Mouse (Mus musculus) limb, embryonic 12.5 days (tissue): ENCODE measurements at regions not wholly inside any gene's neighbourhood (a gene's known extent, or its start where the extent isn't known, plus 50 kb on each side); places are given as distances from the start of the nearest gene placed in this dataset.

ENCODE experiments used
- ATAC-seq: fragments of 200-750 bp; cut with Nextera tagmentation; 2 replicates; pipeline ENCODE4 v1.8.0; 2017; ENCODE audit warnings: low read depth, moderate TSS enrichment; ENCODE audit not compliant: insufficient number of reproducible peaks, insufficient read depth, low FRiP score, low TSS enrichment
- H3K27ac ChIP-seq: fragments of 300-500 bp; sonication (generic); 2 replicates; pipeline ENCODE4 v1.5.1; 2016; ENCODE audit warnings: mild to moderate bottlenecking, moderate library complexity
- H3K27me3 ChIP-seq: fragments of 300-500 bp; sonication (generic); 2 replicates; pipeline ENCODE4 v1.6.1; 2016; ENCODE audit warnings: mild to moderate bottlenecking, moderate library complexity
- H3K36me3 ChIP-seq: fragments of 300-500 bp; sonication (generic); 2 replicates; pipeline ENCODE4 v1.6.1; 2016; ENCODE audit warnings: mild to moderate bottlenecking, moderate library complexity
- H3K4me1 ChIP-seq: fragments of 300-500 bp; sonication (generic); replicated peaks from 2 replicates; pipeline ENCODE4 v1.6.1; 2016
- H3K4me2 ChIP-seq: fragments of 300-500 bp; sonication (generic); 2 replicates; pipeline ENCODE4 v1.6.1; 2016; ENCODE audit warnings: mild to moderate bottlenecking, moderate library complexity
- H3K4me3 ChIP-seq: fragments of 300-500 bp; sonication (generic); replicated peaks from 2 replicates; pipeline ENCODE4 v1.5.1; 2016; ENCODE audit warnings: mild to moderate bottlenecking
- H3K9ac ChIP-seq: fragments of 300-500 bp; sonication (generic); replicated peaks from 2 replicates; pipeline ENCODE4 v1.6.1; 2016; ENCODE audit warnings: mild to moderate bottlenecking, moderate library complexity
- H3K9me3 ChIP-seq: fragments of 300-500 bp; sonication (generic); 2 replicates; pipeline ENCODE4 v1.6.1; 2016; ENCODE audit warnings: mild to moderate bottlenecking, moderate library complexity
- WGBS: fragments of 180-500 bp; shearing (Covaris S2); methylation state at CpG from one replicate; pipeline ENCODE4 v1.1.7; 2016; 5-methylcytosine and 5-hydroxymethylcytosine counted together

- H3K36me3 ChIP-seq, result no peaks in the 10 kb centered on the region
- peak overlapping the region; percentile 75 for H3K27ac ChIP-seq
- WGBS, result 54% methylated on average over 7 of the region's 7 CpGs
- no peak overlapping the region for H3K9ac ChIP-seq
- H3K9me3 ChIP-seq, result no peaks in the 10 kb centered on the region
- peaks cover 38% of the 10 kb centered on the region for H3K4me1 ChIP-seq
- no peak for ATAC-seq
- H3K4me3 ChIP-seq, result no peak overlapping the region
- no peak overlapping the region for H3K4me2 ChIP-seq
- no peaks in the 10 kb centered on the region for H3K27me3 ChIP-seq
Measured at GRCm38 (mm10) chr4:150745529-150746429, 93.8 kb upstream of the Slc45a1 start.

- WGBS, result 73% methylated on average over 7 of the region's 8 CpGs
- Histone ChIP-seq H3K27ac (peak overlapping the region; percentile 23; the same call in 1 of the 2 replicates), H3K4me3 (no peak overlapping the region), H3K9me3 (no peaks in the 10 kb centered on the region), H3K4me2 (no peak overlapping the region), H3K4me1 (peaks cover 30% of the 10 kb centered on the region), H3K9ac (no peak overlapping the region), H3K36me3 (no peaks in the 10 kb centered on the region), H3K27me3 (no peaks in the 10 kb centered on the region)
- no peak for ATAC-seq
Measured at GRCm38 (mm10) chr4:150743508-150743907, 91.5 kb upstream of the Slc45a1 start.

GRCm38 (mm10) chr4:150743103-150743502 lies 91.1 kb upstream of the Slc45a1 start:
- no peaks in the 10 kb centered on the region for H3K9me3 ChIP-seq
- 21% methylated on average over 6 of the region's 6 CpGs for WGBS
- peaks cover 26% of the 10 kb centered on the region for H3K4me1 ChIP-seq
- no peaks in the 10 kb centered on the region for H3K36me3 ChIP-seq
- H3K27ac ChIP-seq, result no peak overlapping the region
- ATAC-seq, result peak; percentile 46; the same call in 1 of the 2 replicates
- no peak overlapping the region for H3K9ac ChIP-seq
- H3K4me3 ChIP-seq, result no peak overlapping the region
- H3K4me2 ChIP-seq, result no peak overlapping the region
- H3K27me3 ChIP-seq, result no peaks in the 10 kb centered on the region

GRCm38 (mm10) chr4:150741810-150742209 lies 89.8 kb upstream of the Slc45a1 start:
- Histone ChIP-seq H3K9me3 (no peaks in the 10 kb centered on the region), H3K4me2 (no peak overlapping the region), H3K9ac (no peak overlapping the region), H3K27ac (no peak overlapping the region), H3K4me1 (peaks cover 23% of the 10 kb centered on the region), H3K27me3 (no peaks in the 10 kb centered on the region), H3K4me3 (no peak overlapping the region), H3K36me3 (no peaks in the 10 kb centered on the region)
- 86% methylated on average over 4 of the region's 4 CpGs for WGBS
- ATAC-seq, result no peak

- no peak overlapping the region for H3K4me2 ChIP-seq
- H3K9ac ChIP-seq, result no peak overlapping the region
- no peak overlapping the region for H3K4me3 ChIP-seq
- no peak overlapping the region for H3K27ac ChIP-seq
- no peaks in the 10 kb centered on the region for H3K9me3 ChIP-seq
- H3K4me1 ChIP-seq, result peaks cover 10% of the 10 kb centered on the region; the same call in 1 of the 2 replicates
- WGBS, result 48% methylated on average over 8 of the region's 8 CpGs
- no peak for ATAC-seq
- H3K27me3 ChIP-seq, result no peaks in the 10 kb centered on the region
- H3K36me3 ChIP-seq, result no peaks in the 10 kb centered on the region
Measured at GRCm38 (mm10) chr4:150740167-150740566, 88.2 kb upstream of the Slc45a1 start.

- no peaks in the 10 kb centered on the region for H3K27me3 ChIP-seq
- peaks cover 8% of the 10 kb centered on the region; the same call in 1 of the 2 replicates for H3K4me1 ChIP-seq
- H3K36me3 ChIP-seq, result no peaks in the 10 kb centered on the region
- H3K9ac ChIP-seq, result no peak overlapping the region
- H3K9me3 ChIP-seq, result no peaks in the 10 kb centered on the region
- H3K27ac ChIP-seq, result no peak overlapping the region
- no peak overlapping the region for H3K4me3 ChIP-seq
- no peak overlapping the region for H3K4me2 ChIP-seq
- 90% methylated on average over 9 of the region's 9 CpGs for WGBS
- ATAC-seq, result no peak
Measured at GRCm38 (mm10) chr4:150738736-150739135, 86.8 kb upstream of the Slc45a1 start.

GRCm38 (mm10) chr4:150730061-150730812 lies 78.3 kb upstream of the Slc45a1 start:
- H3K9me3 ChIP-seq, result 0 out of 2 replicates have a peak, but pooled peaks cover 4% of the 10 kb centered on the region
- H3K27me3 ChIP-seq, result no peaks in the 10 kb centered on the region
- H3K4me2 ChIP-seq, result no peak overlapping the region
- H3K9ac ChIP-seq, result no peak overlapping the region
- H3K4me3 ChIP-seq, result no peak overlapping the region
- 39% methylated on average over 12 of the region's 12 CpGs for WGBS
- H3K36me3 ChIP-seq, result no peaks in the 10 kb centered on the region
- ATAC-seq, result no peak
- H3K27ac ChIP-seq, result peak overlapping the region; percentile 45; the same call in 1 of the 2 replicates
- peaks cover 12% of the 10 kb centered on the region for H3K4me1 ChIP-seq

GRCm38 (mm10) chr4:150726539-150726938 lies 74.6 kb upstream of the Slc45a1 start:
- ATAC-seq, result no peak
- H3K27ac ChIP-seq, result no peak overlapping the region
- no peaks in the 10 kb centered on the region for H3K36me3 ChIP-seq
- H3K9me3 ChIP-seq, result 0 out of 2 replicates have a peak, but pooled peaks cover 4% of the 10 kb centered on the region
- H3K27me3 ChIP-seq, result no peaks in the 10 kb centered on the region
- no peak overlapping the region for H3K4me3 ChIP-seq
- no peak overlapping the region for H3K4me2 ChIP-seq
- 62% methylated on average over 4 of the region's 4 CpGs for WGBS
- peaks cover 24% of the 10 kb centered on the region for H3K4me1 ChIP-seq
- no peak overlapping the region for H3K9ac ChIP-seq

- H3K27ac ChIP-seq, result no peak overlapping the region
- no peaks in the 10 kb centered on the region for H3K27me3 ChIP-seq
- no peak overlapping the region for H3K4me3 ChIP-seq
- no peak overlapping the region for H3K4me2 ChIP-seq
- no peak for ATAC-seq
- WGBS, result 92% methylated on average over 3 of the region's 3 CpGs
- no peaks in the 10 kb centered on the region for H3K36me3 ChIP-seq
- peaks cover 24% of the 10 kb centered on the region for H3K4me1 ChIP-seq
- no peak overlapping the region for H3K9ac ChIP-seq
- H3K9me3 ChIP-seq, result 0 out of 2 replicates have a peak, but pooled peaks cover 4% of the 10 kb centered on the region
Measured at GRCm38 (mm10) chr4:150726136-150726480, 74.1 kb upstream of the Slc45a1 start.

- 82% methylated on average over 17 of the region's 17 CpGs for WGBS
- H3K4me2 ChIP-seq, result no peak overlapping the region
- no peak for ATAC-seq
- H3K4me1 ChIP-seq, result peaks cover 23% of the 10 kb centered on the region
- no peak overlapping the region for H3K9ac ChIP-seq
- H3K27ac ChIP-seq, result no peak overlapping the region
- H3K36me3 ChIP-seq, result no peaks in the 10 kb centered on the region
- no peaks in the 10 kb centered on the region for H3K27me3 ChIP-seq
- H3K4me3 ChIP-seq, result no peak overlapping the region
- 0 out of 2 replicates have a peak, but pooled peaks cover 4% of the 10 kb centered on the region for H3K9me3 ChIP-seq
Measured at GRCm38 (mm10) chr4:150725443-150726135, 73.6 kb upstream of the Slc45a1 start.

GRCm38 (mm10) chr4:150724823-150725222 lies 72.8 kb upstream of the Slc45a1 start:
- no peaks in the 10 kb centered on the region for H3K27me3 ChIP-seq
- H3K27ac ChIP-seq, result no peak overlapping the region
- 72% methylated on average over 11 of the region's 11 CpGs for WGBS
- no peak overlapping the region for H3K9ac ChIP-seq
- no peak overlapping the region for H3K4me3 ChIP-seq
- 0 out of 2 replicates have a peak, but pooled peaks cover 4% of the 10 kb centered on the region for H3K9me3 ChIP-seq
- H3K4me1 ChIP-seq, result peaks cover 20% of the 10 kb centered on the region
- ATAC-seq, result no peak
- no peak overlapping the region for H3K4me2 ChIP-seq
- no peaks in the 10 kb centered on the region for H3K36me3 ChIP-seq
